Mouse (Mus musculus): ENCODE data around the gene Prkrip1. TPM values are rescaled to one million over a fixed set of nuclear protein-coding genes. Genes with fewer than 3 reads are reported as not detected.
"Not testable (repeated sequence)": the region's sequence is repeated elsewhere in the genome, so short reads cannot be mapped to it uniquely, and the experiment has no call there.

The Prkrip1 gene
- polyA plus RNA-seq, 1 experiment from 2014 or later: 63.9 TPM

GRCm38 (mm10) chr5:136230348-136231035 lies 31.7 kb upstream of the Prkrip1 start:
- no peak for ATAC-seq (ENCODE audit: low FRiP score)
- H3K9ac ChIP-seq (replicated peaks): no peak overlapping the region
- H3K4me1 ChIP-seq: peaks cover 20% of the 10 kb centered on the region
- no peaks in the 10 kb centered on the region for H3K27me3 ChIP-seq (replicated peaks)
- H3K9me3 ChIP-seq (replicated peaks): no peaks in the 10 kb centered on the region
- H3K36me3 ChIP-seq: peaks cover 41% of the 10 kb centered on the region
- H3K4me2 ChIP-seq: no peak overlapping the region
- no peak overlapping the region for H3K27ac ChIP-seq (replicated peaks)
- no peak overlapping the region for H3K4me3 ChIP-seq (replicated peaks)
- WGBS: 56% methylated on average over 4 of the region's 4 CpGs

- Histone ChIP-seq H3K4me3 (replicated peaks) (no peak overlapping the region), H3K4me2 (no peak overlapping the region), H3K9me3 (replicated peaks) (no peaks in the 10 kb centered on the region; the same call in 1 of the 2 replicates), H3K27me3 (replicated peaks) (no peaks in the 10 kb centered on the region), H3K27ac (replicated peaks) (no peak overlapping the region), H3K9ac (replicated peaks) (no peak overlapping the region), H3K4me1 (0 out of 2 replicates have a peak, but pooled peaks cover 3% of the 10 kb centered on the region), H3K36me3 (peaks cover 70% of the 10 kb centered on the region)
- 77% methylated on average over 7 of the region's 7 CpGs for WGBS
- ATAC-seq (ENCODE audit: low FRiP score): no peak
Observed at GRCm38 (mm10) chr5:136226246-136226876, 27.6 kb upstream of the Prkrip1 start.

GRCm38 (mm10) chr5:136218585-136218984 lies 19.8 kb upstream of the Prkrip1 start:
- no peaks in the 10 kb centered on the region for H3K27me3 ChIP-seq (replicated peaks)
- no peak for ATAC-seq (ENCODE audit: low FRiP score)
- H3K27ac ChIP-seq (replicated peaks): no peak overlapping the region
- H3K9me3 ChIP-seq (replicated peaks): no peaks in the 10 kb centered on the region; the same call in 1 of the 2 replicates
- no peak overlapping the region for H3K4me2 ChIP-seq
- WGBS: 81% methylated on average over 12 of the region's 12 CpGs
- no peaks in the 10 kb centered on the region for H3K4me1 ChIP-seq
- H3K9ac ChIP-seq (replicated peaks): no peak overlapping the region
- H3K36me3 ChIP-seq: peaks cover 40% of the 10 kb centered on the region
- H3K4me3 ChIP-seq (replicated peaks): no peak overlapping the region

GRCm38 (mm10) chr5:136217932-136218381 lies 19.2 kb upstream of the Prkrip1 start:
- no peak overlapping the region for H3K4me2 ChIP-seq
- H3K27me3 ChIP-seq (replicated peaks): no peaks in the 10 kb centered on the region
- H3K9ac ChIP-seq (replicated peaks): no peak overlapping the region
- ATAC-seq (ENCODE audit: low FRiP score): no peak
- 78% methylated on average over 4 of the region's 4 CpGs for whole genome bisulfite sequencing
- H3K9me3 ChIP-seq (replicated peaks): no peaks in the 10 kb centered on the region
- peaks cover 34% of the 10 kb centered on the region for H3K36me3 ChIP-seq
- H3K27ac ChIP-seq (replicated peaks): no peak overlapping the region
- H3K4me1 ChIP-seq: no peaks in the 10 kb centered on the region
- H3K4me3 ChIP-seq (replicated peaks): no peak overlapping the region

GRCm38 (mm10) chr5:136217004-136217665 lies 18.4 kb upstream of the Prkrip1 start:
- 79% methylated on average over 18 of the region's 18 CpGs for WGBS
- no peaks in the 10 kb centered on the region for H3K27me3 ChIP-seq (replicated peaks)
- no peaks in the 10 kb centered on the region for H3K4me1 ChIP-seq
- ATAC-seq (ENCODE audit: low FRiP score): no peak
- peaks cover 29% of the 10 kb centered on the region for H3K36me3 ChIP-seq
- no peak overlapping the region for H3K9ac ChIP-seq (replicated peaks)
- H3K4me2 ChIP-seq: no peak overlapping the region
- H3K9me3 ChIP-seq (replicated peaks): no peaks in the 10 kb centered on the region
- peak overlapping the region; percentile 14; the same call in 1 of the 2 replicates for H3K27ac ChIP-seq (replicated peaks)
- no peak overlapping the region for H3K4me3 ChIP-seq (replicated peaks)

- Histone ChIP-seq H3K4me2 (no peak overlapping the region), H3K36me3 (peaks cover 17% of the 10 kb centered on the region), H3K27ac (replicated peaks) (no peak overlapping the region), H3K9me3 (replicated peaks) (no peaks in the 10 kb centered on the region), H3K4me1 (no peaks in the 10 kb centered on the region), H3K27me3 (replicated peaks) (no peaks in the 10 kb centered on the region), H3K4me3 (replicated peaks) (no peak overlapping the region), H3K9ac (replicated peaks) (no peak overlapping the region)
- no peak for ATAC-seq (ENCODE audit: low FRiP score)
- WGBS: 52% methylated on average over 5 of the region's 5 CpGs
Observed at GRCm38 (mm10) chr5:136215958-136216357, 17.2 kb upstream of the Prkrip1 start.

- WGBS: 92% methylated on average over 3 of the region's 3 CpGs
- Histone ChIP-seq H3K4me1 (no peaks in the 10 kb centered on the region), H3K4me2 (no peak overlapping the region), H3K27me3 (replicated peaks) (no peaks in the 10 kb centered on the region), H3K4me3 (replicated peaks) (no peak overlapping the region), H3K36me3 (peaks cover 12% of the 10 kb centered on the region), H3K9me3 (replicated peaks) (no peaks in the 10 kb centered on the region), H3K9ac (replicated peaks) (no peak overlapping the region), H3K27ac (replicated peaks) (no peak overlapping the region)
- no peak for ATAC-seq (ENCODE audit: low FRiP score)
Observed at GRCm38 (mm10) chr5:136215211-136215610, 16.4 kb upstream of the Prkrip1 start.

GRCm38 (mm10) chr5:136213716-136214115 lies 15.0 kb upstream of the Prkrip1 start:
- 86% methylated on average over 5 of the region's 5 CpGs for WGBS
- no peak for ATAC-seq (ENCODE audit: low FRiP score)
- H3K27ac ChIP-seq (replicated peaks): no peak overlapping the region

GRCm38 (mm10) chr5:136212716-136213115 lies 14.0 kb upstream of the Prkrip1 start:
- Histone ChIP-seq H3K4me2 (no peak overlapping the region), H3K4me1 (no peaks in the 10 kb centered on the region), H3K9ac (replicated peaks) (no peak overlapping the region), H3K27ac (replicated peaks) (no peak overlapping the region), H3K27me3 (replicated peaks) (no peaks in the 10 kb centered on the region), H3K4me3 (replicated peaks) (no peak overlapping the region), H3K36me3 (no peaks in the 10 kb centered on the region), H3K9me3 (replicated peaks) (no peaks in the 10 kb centered on the region)
- WGBS: 97% methylated on average over 11 of the region's 11 CpGs
- no peak for ATAC-seq (ENCODE audit: low FRiP score)

More at GRCm38 (mm10) chr5:136213716-136214115, 15.0 kb upstream of the Prkrip1 start:
- Histone ChIP-seq H3K9ac (replicated peaks) (no peak overlapping the region), H3K27me3 (replicated peaks) (no peaks in the 10 kb centered on the region), H3K4me1 (no peaks in the 10 kb centered on the region), H3K4me3 (replicated peaks) (no peak overlapping the region), H3K4me2 (no peak overlapping the region), H3K9me3 (replicated peaks) (no peaks in the 10 kb centered on the region), H3K36me3 (peaks cover 7% of the 10 kb centered on the region)

- not testable (repeated sequence) for H3K27me3 ChIP-seq (replicated peaks); H3K27ac ChIP-seq (replicated peaks); H3K9ac ChIP-seq (replicated peaks); H3K4me3 ChIP-seq (replicated peaks); H3K9me3 ChIP-seq (replicated peaks); H3K4me2 ChIP-seq; ATAC-seq (ENCODE audit: low FRiP score); H3K36me3 ChIP-seq; H3K4me1 ChIP-seq
- WGBS: 91% methylated on average over 14 of the region's 14 CpGs
Observed at GRCm38 (mm10) chr5:136211341-136212102, 12.8 kb upstream of the Prkrip1 start.

- H3K36me3 ChIP-seq: no peaks in the 10 kb centered on the region
- no peak overlapping the region for H3K4me2 ChIP-seq
- no peak overlapping the region for H3K9ac ChIP-seq (replicated peaks)
- no peak overlapping the region for H3K4me3 ChIP-seq (replicated peaks)
- no peaks in the 10 kb centered on the region for H3K27me3 ChIP-seq (replicated peaks)
- WGBS: 74% methylated on average over 5 of the region's 5 CpGs
- no peak for ATAC-seq (ENCODE audit: low FRiP score)
- no peaks in the 10 kb centered on the region for H3K9me3 ChIP-seq (replicated peaks)
- no peak overlapping the region for H3K27ac ChIP-seq (replicated peaks)
- H3K4me1 ChIP-seq: no peaks in the 10 kb centered on the region
Observed at GRCm38 (mm10) chr5:136210549-136210948, 11.8 kb upstream of the Prkrip1 start.
